Mouse (Mus musculus) cerebellum, postnatal 4 days (tissue): Measurements from ENCODE around the gene Slc5a6.
"Not testable (repeated sequence)": the region's sequence is repeated elsewhere in the genome, so short reads cannot be mapped to it uniquely, and the experiment has no call there.

Experiments used
- DNase-seq, 2 experiments: peaks; one replicate each; pipeline ENCODE4 v3.0.0; 2022; ENCODE audit warnings: low spot score in 2 of 2, mixed read lengths in 1 of 2

Gene Slc5a6

GRCm38 (mm10) chr5:31069810-31070209 is 21.1 kb upstream of the Slc5a6 start:
- DNase-seq = no peak

- no peak for DNase-seq
These were observed 6.8 kb upstream of the Slc5a6 start for GRCm38 (mm10) chr5:31055216-31056140.

GRCm38 (mm10) chr5:31054261-31055215 is 5.8 kb upstream of the Slc5a6 start, which contains the start of gene Cad:
Cad (plus strand) TSS chr5:31054780.
- peak; percentile 91 to 92 for DNase-seq

GRCm38 (mm10) chr5:31053728-31054127 is 5.0 kb upstream of the Slc5a6 start:
- not testable (repeated sequence) for DNase-seq

GRCm38 (mm10) chr5:31050427-31050826 is 1.7 kb upstream of the Slc5a6 start:
- no peak for DNase-seq

GRCm38 (mm10) chr5:31047848-31048762 is 619 bp downstream of the Slc5a6 start, which contains the start of gene Atraid:
Atraid (plus strand) TSS chr5:31048312.
- peak; percentile 88 to 99 for DNase-seq

- DNase-seq = no peak
These were observed 1.6 kb downstream of the Slc5a6 start for GRCm38 (mm10) chr5:31047074-31047473.

GRCm38 (mm10) chr5:31046416-31046815 is 2.3 kb downstream of the Slc5a6 start:
- no peak for DNase-seq

- no peak for DNase-seq
These were observed 10.4 kb downstream of the Slc5a6 start for GRCm38 (mm10) chr5:31038171-31038845.

GRCm38 (mm10) chr5:31036556-31036955 is 12.2 kb downstream of the Slc5a6 start:
- not testable (repeated sequence) for DNase-seq

- no peak for DNase-seq
These were observed 14.1 kb downstream of the Slc5a6 start for GRCm38 (mm10) chr5:31034669-31035068.

- DNase-seq = no peak
These were observed 17.2 kb downstream of the Slc5a6 start for GRCm38 (mm10) chr5:31031508-31031907.

GRCm38 (mm10) chr5:31030926-31031325 is 17.8 kb downstream of the Slc5a6 start:
- no peak for DNase-seq

- DNase-seq = no peak
These were observed 24.1 kb downstream of the Slc5a6 start for GRCm38 (mm10) chr5:31024641-31025040.

GRCm38 (mm10) chr5:31023254-31023653 is 25.5 kb downstream of the Slc5a6 start:
- no peak for DNase-seq

GRCm38 (mm10) chr5:31022690-31023089 is 26.0 kb downstream of the Slc5a6 start:
- no peak for DNase-seq

- DNase-seq = not testable (repeated sequence)
These were observed 26.9 kb downstream of the Slc5a6 start for GRCm38 (mm10) chr5:31021790-31022189.

- no peak for DNase-seq
These were observed 32.8 kb downstream of the Slc5a6 start for GRCm38 (mm10) chr5:31015913-31016312.

GRCm38 (mm10) chr5:31012737-31013136 is 36.0 kb downstream of the Slc5a6 start:
- no peak for DNase-seq

- DNase-seq = peak; percentile 90 to 91
These were observed 44.5 kb downstream of the Slc5a6 start for GRCm38 (mm10) chr5:31004184-31004583.
